Mouse (Mus musculus): ENCODE data around the gene Gpx6. TPM values are rescaled to one million over a fixed set of nuclear protein-coding genes. Genes with fewer than 3 reads are reported as not detected.

Gpx6 gene
- total RNA-seq, 1 experiment: 2.1 TPM

DNA sequence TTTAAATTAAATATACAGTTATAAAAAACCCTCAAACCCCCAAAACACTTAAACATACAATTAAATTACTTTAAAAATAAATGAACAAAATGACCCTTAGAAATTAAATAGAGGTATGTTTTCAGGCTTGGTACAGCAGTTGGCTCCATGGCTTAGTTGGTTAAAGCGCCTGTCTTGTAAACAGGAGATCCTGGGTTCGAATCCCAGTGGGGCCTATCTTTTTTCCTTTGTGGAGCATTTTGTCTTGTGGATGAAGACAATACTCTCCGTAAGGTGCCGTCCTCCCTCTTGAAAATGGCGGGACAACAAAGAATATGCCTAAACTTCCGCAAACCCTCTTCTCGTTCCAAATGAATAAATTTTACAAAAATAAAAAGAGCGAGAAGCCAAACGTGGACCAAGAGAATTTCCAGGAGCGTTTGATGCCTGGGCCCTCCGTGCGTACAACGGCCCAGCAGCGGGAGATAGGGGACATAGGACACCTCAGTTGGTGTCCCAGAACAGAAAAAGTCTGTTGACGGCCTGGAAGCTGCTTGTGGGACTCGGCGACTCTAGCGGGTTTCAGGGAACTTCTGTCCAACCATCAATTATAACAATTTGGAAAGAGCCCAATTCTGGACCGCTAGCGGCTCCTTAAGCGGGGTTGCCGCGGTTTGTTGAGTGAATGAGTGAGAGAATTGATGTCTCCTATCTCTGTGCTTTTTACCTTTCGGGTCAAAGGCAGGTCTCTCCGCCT, 35.9 kb upstream of the Gpx6 start:
- in situ Hi-C loops (cut with MboI; ENCODE audit: low sequenced_read_pairs in 2 of 2, unreplicated experiment in 2 of 2): no loop called here
- 0 out of 2 replicates have a peak overlapping the region, but pooled peaks have one; percentile 33 for H3K27ac ChIP-seq (ENCODE audit: insufficient read depth, low read depth, low read length, poor library complexity, severe bottlenecking)
- H3K36me3 ChIP-seq (ENCODE audit: control insufficient read depth, insufficient read depth, low read length, poor library complexity, severe bottlenecking): no peaks in the 10 kb centered on the region
- DNase-seq (ENCODE audit: low read depth, low spot score): peak; percentile 94
- H3K4me1 ChIP-seq (ENCODE audit: control insufficient read depth in 2 of 2, insufficient read depth in 2 of 2, low read length in 2 of 2, poor library complexity in 1 of 2): 0 out of 4 replicates have a peak, but pooled peaks cover 0 to 3% of the 10 kb centered on the region in 2 experiments
- H3K9ac ChIP-seq (ENCODE audit: insufficient read depth, low read depth, low read length, poor library complexity, severe bottlenecking): peak overlapping the region; percentile 71
- peak overlapping the region; percentile 75 to 90 for H3K4me3 ChIP-seq (ENCODE audit: insufficient read depth in 1 of 2, low read depth in 1 of 2, low read length in 2 of 2, poor library complexity in 1 of 2, severe bottlenecking in 1 of 2)
- no peaks in the 10 kb centered on the region for H3K9me3 ChIP-seq (ENCODE audit: control insufficient read depth, insufficient read depth, low read depth, low read length)
- TF ChIP-seq HCFC1 (IDR thresholded peaks at IDR 0.05; ENCODE audit: borderline replicate concordance, insufficient read depth, low read length) (no peak), MAFK (IDR thresholded peaks at IDR 0.05; ENCODE audit: insufficient read depth, low read depth, low read length) (peak; percentile 94)

DNA sequence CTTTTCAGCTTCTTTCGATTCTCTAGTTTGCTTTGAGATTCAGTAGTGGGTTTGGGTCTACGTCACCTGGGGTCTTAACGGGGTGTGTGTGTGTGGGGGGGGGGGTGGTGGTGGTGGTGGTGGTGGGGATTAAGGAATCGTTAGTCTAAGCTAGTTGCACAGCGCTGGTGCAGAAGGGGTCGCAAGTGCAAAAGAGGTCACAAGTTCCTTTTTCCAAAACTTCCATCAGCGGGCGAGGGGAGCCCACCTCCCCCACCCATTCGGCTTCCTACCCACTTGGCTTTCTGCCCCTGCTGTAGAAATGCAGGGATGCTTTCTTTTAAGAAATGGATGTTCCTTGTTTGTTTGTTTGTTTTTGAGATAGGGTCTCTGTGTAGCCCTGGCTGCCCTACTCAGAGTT, 35.4 kb upstream of the Gpx6 start:
- H3K9ac ChIP-seq (ENCODE audit: insufficient read depth, low read depth, low read length, poor library complexity, severe bottlenecking): peak overlapping the region; percentile 71
- TF ChIP-seq CHD2 (IDR thresholded peaks at IDR 0.05; ENCODE audit: low read depth, low read length) (no peak), MAFK (IDR thresholded peaks at IDR 0.05; ENCODE audit: insufficient read depth, low read depth, low read length) (no peak), HCFC1 (IDR thresholded peaks at IDR 0.05; ENCODE audit: borderline replicate concordance, insufficient read depth, low read length) (no peak), ZNF384 (IDR thresholded peaks at IDR 0.05; ENCODE audit: low read depth, low read length) (no peak), ZC3H11A (IDR thresholded peaks at IDR 0.05; ENCODE audit: borderline replicate concordance, low read depth, low read length) (no peak)
- in situ Hi-C loops (cut with MboI; ENCODE audit: low sequenced_read_pairs in 2 of 2, unreplicated experiment in 2 of 2): no loop called here
- no peaks in the 10 kb centered on the region for H3K36me3 ChIP-seq (ENCODE audit: control insufficient read depth, insufficient read depth, low read length, poor library complexity, severe bottlenecking)
- H3K27ac ChIP-seq (ENCODE audit: insufficient read depth, low read depth, low read length, poor library complexity, severe bottlenecking): no peak overlapping the region
- no peak for DNase-seq (ENCODE audit: low read depth, low spot score)
- H3K9me3 ChIP-seq (ENCODE audit: control insufficient read depth, insufficient read depth, low read depth, low read length): no peaks in the 10 kb centered on the region
- H3K4me3 ChIP-seq (ENCODE audit: insufficient read depth in 1 of 2, low read depth in 1 of 2, low read length in 2 of 2, poor library complexity in 1 of 2, severe bottlenecking in 1 of 2): peak overlapping the region; percentile 75 to 90
- H3K4me1 ChIP-seq (ENCODE audit: control insufficient read depth in 2 of 2, insufficient read depth in 2 of 2, low read length in 2 of 2, poor library complexity in 1 of 2): 0 out of 4 replicates have a peak, but pooled peaks cover 0 to 3% of the 10 kb centered on the region in 2 experiments

DNA sequence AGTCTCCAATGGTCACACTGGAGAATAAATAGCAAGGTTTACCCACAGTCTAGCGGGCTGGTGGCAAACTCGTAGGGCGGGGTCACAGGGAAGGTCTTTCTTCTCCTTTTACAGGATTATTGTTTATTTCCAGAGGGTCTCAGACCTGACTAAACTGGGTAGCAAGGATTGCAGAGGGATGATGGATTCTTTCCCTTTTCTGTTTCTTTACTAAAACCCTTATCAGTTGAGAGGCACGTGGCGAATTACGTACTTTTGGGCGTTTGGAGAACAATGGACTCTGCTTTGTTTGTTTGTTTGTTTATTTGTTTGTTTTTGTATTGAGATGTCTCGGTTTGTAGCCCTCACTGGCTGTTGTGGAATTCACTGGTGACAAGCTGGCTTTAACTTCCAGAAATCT, 32.8 kb upstream of the Gpx6 start:
- Histone ChIP-seq H3K9ac (ENCODE audit: insufficient read depth, low read depth, low read length, poor library complexity, severe bottlenecking) (no peak overlapping the region), H3K27ac (ENCODE audit: insufficient read depth, low read depth, low read length, poor library complexity, severe bottlenecking) (no peak overlapping the region)
- no peak for DNase-seq (ENCODE audit: low read depth, low spot score)

DNA sequence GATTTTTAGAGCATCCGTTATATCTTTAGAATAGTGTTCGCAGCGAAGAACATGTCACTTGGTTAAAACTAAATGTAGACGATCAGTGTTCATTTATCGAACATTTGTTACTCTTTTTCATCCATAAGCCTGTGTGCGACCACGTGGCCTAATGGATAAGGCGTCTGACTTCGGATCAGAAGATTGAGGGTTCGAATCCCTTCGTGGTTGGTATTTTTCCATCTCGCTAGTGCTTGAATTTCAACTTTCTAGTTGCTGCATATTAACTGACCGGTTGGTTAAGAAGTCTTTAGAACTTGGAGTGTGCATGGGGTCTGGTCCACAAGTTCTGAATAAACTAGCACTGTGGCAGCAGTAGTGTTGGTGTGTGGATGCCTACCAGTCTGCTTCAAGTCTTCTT, 32.4 kb upstream of the Gpx6 start:
- DNase-seq (ENCODE audit: low read depth, low spot score): peak; percentile 72

More for the DNA sequence above, 32.8 kb upstream of the Gpx6 start:
- Histone ChIP-seq H3K4me3 (ENCODE audit: insufficient read depth in 1 of 2, low read depth in 1 of 2, low read length in 2 of 2, poor library complexity in 1 of 2, severe bottlenecking in 1 of 2) (peak overlapping the region; percentile 58 to 66), H3K4me1 (ENCODE audit: control insufficient read depth in 2 of 2, insufficient read depth in 2 of 2, low read length in 2 of 2, poor library complexity in 1 of 2) (0 out of 4 replicates have a peak, but pooled peaks cover 0 to 3% of the 10 kb centered on the region in 2 experiments), H3K36me3 (ENCODE audit: control insufficient read depth, insufficient read depth, low read length, poor library complexity, severe bottlenecking) (no peaks in the 10 kb centered on the region), H3K9me3 (ENCODE audit: control insufficient read depth, insufficient read depth, low read depth, low read length) (no peaks in the 10 kb centered on the region)
- in situ Hi-C loops (cut with MboI; ENCODE audit: low sequenced_read_pairs in 2 of 2, unreplicated experiment in 2 of 2): no loop called here
- TF ChIP-seq CHD2 (IDR thresholded peaks at IDR 0.05; ENCODE audit: low read depth, low read length): no peak
- TF ChIP-seq HCFC1 (IDR thresholded peaks at IDR 0.05; ENCODE audit: borderline replicate concordance, insufficient read depth, low read length): no peak
- TF ChIP-seq ZNF384 (IDR thresholded peaks at IDR 0.05; ENCODE audit: low read depth, low read length): no peak
- no peak for TF ChIP-seq ZC3H11A (IDR thresholded peaks at IDR 0.05; ENCODE audit: borderline replicate concordance, low read depth, low read length)
- no peak for TF ChIP-seq MAFK (IDR thresholded peaks at IDR 0.05; ENCODE audit: insufficient read depth, low read depth, low read length)

More for the DNA sequence above, 32.4 kb upstream of the Gpx6 start:
- H3K4me3 ChIP-seq (ENCODE audit: insufficient read depth in 1 of 2, low read depth in 1 of 2, low read length in 2 of 2, poor library complexity in 1 of 2, severe bottlenecking in 1 of 2): peak overlapping the region; percentile 58 to 66
- in situ Hi-C loops (cut with MboI; ENCODE audit: low sequenced_read_pairs in 2 of 2, unreplicated experiment in 2 of 2): no loop called here
- TF ChIP-seq MAFK (IDR thresholded peaks at IDR 0.05; ENCODE audit: insufficient read depth, low read depth, low read length) (peak; percentile 88), CHD2 (IDR thresholded peaks at IDR 0.05; ENCODE audit: low read depth, low read length) (no peak)
- H3K9me3 ChIP-seq (ENCODE audit: control insufficient read depth, insufficient read depth, low read depth, low read length): no peaks in the 10 kb centered on the region
- no peak overlapping the region for H3K27ac ChIP-seq (ENCODE audit: insufficient read depth, low read depth, low read length, poor library complexity, severe bottlenecking)
- no peak overlapping the region for H3K9ac ChIP-seq (ENCODE audit: insufficient read depth, low read depth, low read length, poor library complexity, severe bottlenecking)
- H3K4me1 ChIP-seq (ENCODE audit: control insufficient read depth in 2 of 2, insufficient read depth in 2 of 2, low read length in 2 of 2, poor library complexity in 1 of 2): 0 out of 4 replicates have a peak, but pooled peaks cover 0 to 3% of the 10 kb centered on the region in 2 experiments
- no peaks in the 10 kb centered on the region for H3K36me3 ChIP-seq (ENCODE audit: control insufficient read depth, insufficient read depth, low read length, poor library complexity, severe bottlenecking)

Data from ES-E14 (cell line).